Mouse (Mus musculus): ENCODE results near the gene BC030867. TPM values are rescaled to one million over a fixed set of nuclear protein-coding genes. Genes with fewer than 3 reads are reported as not detected.

The BC030867 gene
- polyA plus RNA-seq, 1 experiment from 2014 or later: 26.9 TPM

DNA sequence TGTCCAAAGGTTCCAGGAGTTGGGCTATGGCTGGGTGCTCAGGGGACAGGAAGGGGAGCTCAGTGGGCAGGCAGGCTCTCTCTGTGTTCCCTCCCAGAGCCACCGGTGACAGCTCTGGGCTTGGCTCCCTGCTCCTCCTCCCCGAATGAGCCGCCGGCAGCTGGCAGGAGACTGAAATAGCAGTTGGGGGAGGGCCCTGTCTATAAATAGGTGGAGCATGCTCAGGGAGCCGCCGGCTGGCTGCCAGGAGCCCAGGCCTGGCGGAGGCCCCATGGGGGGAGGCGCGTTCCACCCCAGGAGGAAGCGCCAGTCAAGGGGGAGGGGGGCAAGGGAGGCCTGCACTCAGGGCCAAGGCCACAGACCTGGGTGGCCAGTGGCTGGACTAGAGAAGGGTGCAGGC is 29.9 kb upstream of the BC030867 start:
- ATAC-seq (ENCODE audit: insufficient number of reproducible peaks, low FRiP score, low TSS enrichment, low read depth): peak; percentile 65
- DNase-seq (ENCODE audit: low spot score): peak; percentile 82

DNA sequence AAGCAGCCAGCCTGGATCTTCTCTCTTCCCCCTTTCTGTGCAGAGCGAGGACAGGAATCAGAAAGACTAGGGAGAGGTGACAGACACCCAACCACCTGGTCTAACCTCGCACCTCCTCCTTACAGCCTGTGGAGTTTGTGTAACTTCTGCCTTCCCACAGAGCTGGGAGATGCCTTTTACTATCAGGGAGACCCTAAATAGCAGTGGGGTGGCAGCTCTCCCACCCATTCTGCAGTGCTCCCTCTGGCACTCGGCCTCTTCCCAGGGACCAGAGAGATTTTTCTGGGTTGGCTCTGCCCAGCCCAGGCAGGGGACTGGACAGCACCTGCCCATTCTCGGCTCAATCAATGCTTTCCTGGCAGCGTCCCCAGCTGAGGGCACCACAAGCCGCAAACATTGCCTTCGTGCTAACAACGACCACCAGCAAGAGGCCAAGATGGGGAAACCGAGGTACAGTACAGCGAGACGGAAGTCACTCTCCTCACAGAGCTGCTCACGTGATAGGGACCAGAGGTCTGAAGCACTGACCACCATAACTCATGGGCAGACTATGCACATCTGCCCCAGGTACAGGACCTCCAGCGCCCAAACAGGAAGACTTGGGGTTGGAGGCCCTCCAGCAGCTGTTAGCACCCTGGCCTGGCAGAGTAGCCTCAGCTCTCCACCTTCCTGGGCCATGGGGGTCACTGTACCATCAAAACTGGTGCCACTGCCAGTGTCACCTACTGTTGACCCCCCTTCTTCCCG is 29.3 kb upstream of the BC030867 start:
- no peaks in the 10 kb centered on the region for H3K9me3 ChIP-seq (ENCODE audit: control insufficient read depth, low read length)
- H3K36me3 ChIP-seq (ENCODE audit: control insufficient read depth, insufficient read depth, low read length): no peaks in the 10 kb centered on the region; the same call in 1 of the 2 replicates
- no peaks in the 10 kb centered on the region for H3K27me3 ChIP-seq (ENCODE audit: control insufficient read depth, insufficient read depth, low read length)
- ATAC-seq (ENCODE audit: insufficient number of reproducible peaks, low FRiP score, low TSS enrichment, low read depth) (no peak), DNase-seq (ENCODE audit: low spot score) (no peak)
- peak overlapping the region; percentile 76 for H3K4me2 ChIP-seq (ENCODE audit: low read depth, severe bottlenecking)
- peaks cover 47% of the 10 kb centered on the region for H3K4me1 ChIP-seq (ENCODE audit: control insufficient read depth, insufficient read depth, low read length)
- peak overlapping the region; percentile 49; the same call in 1 of the 2 replicates for H3K9ac ChIP-seq (ENCODE audit: low read length)
- peak overlapping the region; percentile 72 for H3K27ac ChIP-seq (replicated peaks; ENCODE audit: low read depth, low read length)
- 66% methylated on average over 14 of the region's 14 CpGs for WGBS
- peak overlapping the region; percentile 28; the same call in 1 of the 2 replicates for H3K4me3 ChIP-seq (ENCODE audit: low read depth, low read length)

More for the DNA sequence above, 29.9 kb upstream of the BC030867 start:
- WGBS: 0% methylated on average over 10 of the region's 10 CpGs
- Histone ChIP-seq H3K27ac (replicated peaks; ENCODE audit: low read depth, low read length) (peak overlapping the region; percentile 72), H3K9ac (ENCODE audit: low read length) (peak overlapping the region; percentile 49; the same call in 1 of the 2 replicates), H3K36me3 (ENCODE audit: control insufficient read depth, insufficient read depth, low read length) (no peaks in the 10 kb centered on the region; the same call in 1 of the 2 replicates), H3K4me2 (ENCODE audit: low read depth, severe bottlenecking) (peak overlapping the region; percentile 76), H3K4me1 (ENCODE audit: control insufficient read depth, insufficient read depth, low read length) (peaks cover 45% of the 10 kb centered on the region), H3K4me3 (ENCODE audit: low read depth, low read length) (peak overlapping the region; percentile 28), H3K9me3 (ENCODE audit: control insufficient read depth, low read length) (no peaks in the 10 kb centered on the region), H3K27me3 (ENCODE audit: control insufficient read depth, insufficient read depth, low read length) (no peaks in the 10 kb centered on the region)

DNA sequence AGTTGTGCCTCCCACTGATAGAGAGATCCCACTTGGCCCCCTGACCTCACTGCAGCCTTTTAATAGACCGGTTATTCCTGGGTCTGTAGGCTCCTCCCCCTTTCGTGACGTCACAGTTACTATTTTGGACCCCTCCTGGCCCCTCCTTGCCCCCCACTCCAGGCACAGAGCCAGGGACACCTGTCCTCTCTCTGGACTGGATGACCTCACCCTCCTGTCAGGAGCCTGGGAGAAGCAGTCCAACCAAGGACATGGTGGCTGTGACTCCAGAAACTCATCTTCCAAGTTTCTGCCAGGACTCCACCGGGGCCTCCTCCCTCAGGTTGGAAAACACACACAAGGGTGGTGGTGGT is 28.7 kb upstream of the BC030867 start:
- no peak overlapping the region for H3K4me2 ChIP-seq (ENCODE audit: low read depth, severe bottlenecking)

GRCm38 (mm10) chr11:102220451-102220850 is 28.2 kb upstream of the BC030867 start:
- Histone ChIP-seq H3K9me3 (ENCODE audit: control insufficient read depth, low read length) (no peaks in the 10 kb centered on the region), H3K4me1 (ENCODE audit: control insufficient read depth, insufficient read depth, low read length) (peaks cover 48% of the 10 kb centered on the region), H3K4me3 (ENCODE audit: low read depth, low read length) (no peak overlapping the region), H3K36me3 (ENCODE audit: control insufficient read depth, insufficient read depth, low read length) (no peaks in the 10 kb centered on the region; the same call in 1 of the 2 replicates), H3K9ac (ENCODE audit: low read length) (no peak overlapping the region), H3K4me2 (ENCODE audit: low read depth, severe bottlenecking) (no peak overlapping the region), H3K27me3 (ENCODE audit: control insufficient read depth, insufficient read depth, low read length) (no peaks in the 10 kb centered on the region), H3K27ac (replicated peaks; ENCODE audit: low read depth, low read length) (no peak overlapping the region)
- DNase-seq (ENCODE audit: low spot score): no peak
- no peak for ATAC-seq (ENCODE audit: insufficient number of reproducible peaks, low FRiP score, low TSS enrichment, low read depth)
- WGBS: 63% methylated on average over 6 of the region's 6 CpGs

More for the DNA sequence above, 28.7 kb upstream of the BC030867 start:
- Histone ChIP-seq H3K9ac (ENCODE audit: low read length) (no peak overlapping the region), H3K9me3 (ENCODE audit: control insufficient read depth, low read length) (no peaks in the 10 kb centered on the region), H3K4me1 (ENCODE audit: control insufficient read depth, insufficient read depth, low read length) (peaks cover 49% of the 10 kb centered on the region), H3K27me3 (ENCODE audit: control insufficient read depth, insufficient read depth, low read length) (no peaks in the 10 kb centered on the region), H3K36me3 (ENCODE audit: control insufficient read depth, insufficient read depth, low read length) (no peaks in the 10 kb centered on the region; the same call in 1 of the 2 replicates), H3K27ac (replicated peaks; ENCODE audit: low read depth, low read length) (no peak overlapping the region), H3K4me3 (ENCODE audit: low read depth, low read length) (no peak overlapping the region)
- WGBS: 68% methylated on average over 4 of the region's 4 CpGs
- no peak for DNase-seq (ENCODE audit: low spot score)
- ATAC-seq (ENCODE audit: insufficient number of reproducible peaks, low FRiP score, low TSS enrichment, low read depth): no peak

GRCm38 (mm10) chr11:102221243-102221953 is 27.3 kb upstream of the BC030867 start:
- Histone ChIP-seq H3K27me3 (ENCODE audit: control insufficient read depth, insufficient read depth, low read length) (no peaks in the 10 kb centered on the region), H3K36me3 (ENCODE audit: control insufficient read depth, insufficient read depth, low read length) (no peaks in the 10 kb centered on the region; the same call in 1 of the 2 replicates), H3K4me2 (ENCODE audit: low read depth, severe bottlenecking) (no peak overlapping the region), H3K4me3 (ENCODE audit: low read depth, low read length) (no peak overlapping the region), H3K9me3 (ENCODE audit: control insufficient read depth, low read length) (no peaks in the 10 kb centered on the region), H3K9ac (ENCODE audit: low read length) (no peak overlapping the region), H3K4me1 (ENCODE audit: control insufficient read depth, insufficient read depth, low read length) (peaks cover 42% of the 10 kb centered on the region), H3K27ac (replicated peaks; ENCODE audit: low read depth, low read length) (no peak overlapping the region)
- ATAC-seq (ENCODE audit: insufficient number of reproducible peaks, low FRiP score, low TSS enrichment, low read depth): no peak
- WGBS: 81% methylated on average over 8 of the region's 8 CpGs
- DNase-seq (ENCODE audit: low spot score): no peak

DNA sequence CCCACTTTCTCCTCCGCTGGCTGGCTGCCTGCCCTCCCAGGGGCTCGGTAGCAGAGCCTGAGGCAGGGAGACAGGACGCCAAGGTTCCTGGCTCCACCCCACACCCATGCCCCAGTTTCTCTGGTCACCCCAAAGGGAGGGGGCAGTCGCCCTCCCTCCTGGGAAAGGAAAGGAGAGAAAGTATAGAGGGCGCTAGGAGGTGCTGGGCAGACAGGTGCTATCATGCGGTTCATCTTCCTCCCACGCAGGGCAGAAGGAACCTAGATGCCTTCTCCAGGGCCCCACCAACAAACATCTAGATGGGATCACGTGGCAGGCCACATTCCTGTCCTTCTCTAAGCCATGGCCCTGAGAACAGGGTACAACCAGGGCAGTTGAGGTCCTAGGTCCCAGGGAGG is 26.7 kb upstream of the BC030867 start:
- ATAC-seq (ENCODE audit: insufficient number of reproducible peaks, low FRiP score, low TSS enrichment, low read depth): no peak
- no peak for DNase-seq (ENCODE audit: low spot score)
- Histone ChIP-seq H3K9me3 (ENCODE audit: control insufficient read depth, low read length) (no peaks in the 10 kb centered on the region), H3K27ac (replicated peaks; ENCODE audit: low read depth, low read length) (no peak overlapping the region), H3K36me3 (ENCODE audit: control insufficient read depth, insufficient read depth, low read length) (no peaks in the 10 kb centered on the region; the same call in 1 of the 2 replicates), H3K4me3 (ENCODE audit: low read depth, low read length) (no peak overlapping the region), H3K4me2 (ENCODE audit: low read depth, severe bottlenecking) (no peak overlapping the region), H3K9ac (ENCODE audit: low read length) (no peak overlapping the region), H3K4me1 (ENCODE audit: control insufficient read depth, insufficient read depth, low read length) (peaks cover 45% of the 10 kb centered on the region), H3K27me3 (ENCODE audit: control insufficient read depth, insufficient read depth, low read length) (no peaks in the 10 kb centered on the region)
- 77% methylated on average over 8 of the region's 8 CpGs for WGBS

GRCm38 (mm10) chr11:102223166-102223565 is 25.5 kb upstream of the BC030867 start:
- Histone ChIP-seq H3K4me2 (ENCODE audit: low read depth, severe bottlenecking) (no peak overlapping the region), H3K36me3 (ENCODE audit: control insufficient read depth, insufficient read depth, low read length) (no peaks in the 10 kb centered on the region), H3K9me3 (ENCODE audit: control insufficient read depth, low read length) (no peaks in the 10 kb centered on the region), H3K27ac (replicated peaks; ENCODE audit: low read depth, low read length) (no peak overlapping the region), H3K4me1 (ENCODE audit: control insufficient read depth, insufficient read depth, low read length) (peaks cover 48% of the 10 kb centered on the region), H3K4me3 (ENCODE audit: low read depth, low read length) (no peak overlapping the region), H3K27me3 (ENCODE audit: control insufficient read depth, insufficient read depth, low read length) (no peaks in the 10 kb centered on the region), H3K9ac (ENCODE audit: low read length) (no peak overlapping the region)
- WGBS: 41% methylated on average over 6 of the region's 6 CpGs
- DNase-seq (ENCODE audit: low spot score) (peak; percentile 82), ATAC-seq (ENCODE audit: insufficient number of reproducible peaks, low FRiP score, low TSS enrichment, low read depth) (no peak)

DNA sequence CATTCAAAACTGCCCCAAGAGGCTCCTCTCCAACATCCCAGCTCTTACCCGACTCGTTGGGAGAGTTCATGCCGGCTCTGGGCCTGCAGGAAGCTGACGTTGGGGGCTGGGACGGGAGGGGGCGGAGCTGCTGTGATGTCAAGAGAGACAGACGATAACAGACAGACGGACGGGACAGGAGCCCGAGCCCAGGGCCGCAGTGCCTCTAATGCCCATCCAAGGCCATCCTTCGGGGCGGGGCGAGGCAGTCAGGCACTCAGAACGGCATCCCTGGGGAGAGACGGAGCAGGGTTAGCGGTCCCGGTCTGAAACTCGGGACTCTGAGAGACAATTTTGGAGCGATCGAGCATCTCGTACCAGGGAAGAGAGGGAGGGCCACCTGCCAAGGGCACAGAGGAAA is 24.0 kb upstream of the BC030867 start:
- H3K9ac ChIP-seq (ENCODE audit: low read length): 0 out of 2 replicates have a peak overlapping the region, but pooled peaks have one; percentile 9
- H3K9me3 ChIP-seq (ENCODE audit: control insufficient read depth, low read length): no peaks in the 10 kb centered on the region
- no peak for ATAC-seq (ENCODE audit: insufficient number of reproducible peaks, low FRiP score, low TSS enrichment, low read depth)
- H3K27ac ChIP-seq (replicated peaks; ENCODE audit: low read depth, low read length): no peak overlapping the region
- H3K4me3 ChIP-seq (ENCODE audit: low read depth, low read length): no peak overlapping the region
- no peak for DNase-seq (ENCODE audit: low spot score)
- 11% methylated on average over 22 of the region's 22 CpGs for WGBS
- peaks cover 5% of the 10 kb centered on the region; the same call in 1 of the 2 replicates for H3K27me3 ChIP-seq (ENCODE audit: control insufficient read depth, insufficient read depth, low read length)
- H3K4me2 ChIP-seq (ENCODE audit: low read depth, severe bottlenecking): peak overlapping the region; percentile 33
- no peaks in the 10 kb centered on the region for H3K36me3 ChIP-seq (ENCODE audit: control insufficient read depth, insufficient read depth, low read length)
- peaks cover 42% of the 10 kb centered on the region for H3K4me1 ChIP-seq (ENCODE audit: control insufficient read depth, insufficient read depth, low read length)

Data from limb, embryonic 11.5 days (tissue).